Mouse (Mus musculus) neutrophil, adult 5-6 weeks (primary cell): ENCODE data around the gene D5Ertd579e. TPM values are rescaled to one million over a fixed set of nuclear protein-coding genes. Genes with fewer than 3 reads are reported as not detected.

Experiments
- ATAC-seq: fragments of 151-379, 151-347 bp; 2 replicates; pipeline ENCODE4 v1.8.0; 2017; ENCODE audit warnings: mild to moderate bottlenecking, moderate TSS enrichment; ENCODE audit not compliant: insufficient number of reproducible peaks, poor library complexity, low FRiP score, severe bottlenecking; ENCODE audit errors: extremely low read depth
- total RNA-seq: library from RNA; stranded (forward); fragments of 200-1000 nt; gene quantifications from 2 replicates; pipeline ENCODE4 v1.2.3, GENCODE M21; 2017

Gene D5Ertd579e
- total RNA-seq, 1 experiment from 2014 or later, result 40.4 TPM

DNA sequence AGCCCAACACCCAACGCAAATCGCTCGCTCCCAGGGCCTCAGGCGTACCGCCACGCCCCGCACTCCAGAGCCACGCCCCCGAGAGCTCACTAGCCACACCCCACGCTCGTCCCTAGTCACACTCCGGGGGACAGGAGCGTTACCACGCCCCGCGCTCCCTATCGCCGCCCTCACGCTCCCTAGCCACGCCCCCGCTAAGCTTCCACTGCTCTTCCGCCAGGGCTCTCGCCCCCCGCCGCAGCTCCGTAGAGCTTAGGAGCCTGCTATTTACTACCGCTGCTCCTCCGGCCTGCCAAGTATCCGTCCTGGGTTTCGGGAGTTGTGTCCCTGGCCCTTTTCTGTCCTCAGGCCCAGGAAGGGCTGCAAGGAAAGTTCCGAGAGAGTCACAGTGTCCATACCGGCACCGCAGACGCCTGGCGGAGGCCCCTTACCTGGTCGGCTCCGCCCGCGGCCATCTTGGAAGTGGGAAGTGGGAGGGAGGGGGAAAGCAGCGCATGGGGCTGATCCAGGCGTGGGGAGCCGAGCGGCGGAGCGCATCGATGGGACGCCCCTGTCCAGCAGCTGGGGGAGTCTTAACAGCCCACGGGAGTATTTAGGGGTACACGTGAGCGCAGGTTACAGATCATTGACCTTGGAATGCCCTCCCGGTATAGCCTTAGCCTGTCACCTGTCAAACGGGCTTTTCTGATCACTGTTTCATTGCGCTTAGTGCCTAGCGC lies 113.7 kb downstream of the D5Ertd579e start:
- peak; percentile 92 for ATAC-seq

DNA sequence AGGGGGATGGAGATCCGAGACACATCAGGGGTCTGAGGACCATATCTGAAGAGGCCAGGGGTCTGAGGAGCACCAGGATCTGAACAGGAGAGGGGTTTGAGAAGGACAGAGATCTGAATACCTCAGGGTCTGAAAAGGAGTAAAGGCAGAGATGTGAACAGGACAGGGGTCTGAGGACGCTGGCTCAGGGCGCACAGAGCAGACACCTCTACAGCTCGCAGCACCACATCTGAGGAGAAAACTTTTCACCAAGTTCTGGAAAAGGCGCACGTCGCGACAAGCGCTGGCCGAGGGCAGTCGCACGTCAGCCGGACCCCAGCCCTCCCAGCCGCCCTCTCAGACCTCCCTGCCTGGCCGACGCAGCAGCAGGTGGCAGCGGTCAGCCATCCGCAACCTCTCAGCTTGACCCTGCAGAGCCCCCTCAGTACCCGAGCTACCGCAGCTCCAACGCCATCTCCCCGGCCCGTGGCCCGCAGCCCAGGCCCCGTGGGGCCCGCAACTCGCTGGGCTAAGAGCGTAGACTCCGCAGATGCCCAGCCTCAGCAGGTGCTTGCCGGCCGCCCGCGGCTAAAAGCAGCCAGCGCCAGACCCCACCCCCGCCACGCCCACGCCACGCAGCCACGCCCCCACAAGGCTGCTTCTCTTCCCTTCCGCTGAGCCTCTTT lies 114.4 kb downstream of the D5Ertd579e start:
- ATAC-seq, result no peak

DNA sequence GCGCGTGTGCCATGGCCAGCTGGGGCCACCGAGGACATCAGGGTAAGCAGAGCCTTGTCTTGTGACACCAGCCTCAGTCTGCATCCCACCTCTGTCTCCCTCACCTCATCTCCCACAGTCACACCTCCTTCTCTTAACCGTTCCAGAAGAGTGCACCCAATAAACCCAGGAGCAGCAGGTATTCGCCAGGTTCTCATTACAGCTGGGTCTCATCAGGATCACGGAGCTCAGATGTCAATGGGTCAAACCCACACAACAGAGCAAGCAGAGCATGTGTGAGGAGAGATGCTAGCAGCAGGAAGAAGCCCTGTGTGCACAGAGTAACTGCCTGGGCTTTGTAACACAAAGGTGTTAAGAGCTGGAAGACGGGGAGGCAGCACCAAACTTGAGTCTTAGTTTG lies 115.9 kb downstream of the D5Ertd579e start:
- no peak for ATAC-seq

DNA sequence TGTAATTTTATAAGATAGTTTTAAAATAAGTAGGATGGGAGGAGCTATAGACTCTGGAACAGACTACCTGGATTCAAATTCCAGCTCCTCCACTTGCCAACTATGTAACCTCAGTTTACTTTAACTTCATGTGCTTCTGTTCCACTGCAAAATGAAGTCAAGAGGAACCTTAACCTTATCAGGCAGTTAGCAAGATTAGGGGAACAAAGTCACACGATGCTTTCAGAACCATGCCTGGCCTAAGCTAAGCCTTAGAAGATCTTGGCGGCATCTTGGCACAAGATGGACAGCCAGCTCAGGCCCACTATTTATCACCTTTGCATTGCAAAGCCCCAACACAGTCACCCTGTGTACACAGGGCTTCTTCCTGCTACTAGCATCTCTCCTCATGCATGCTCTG lies 116.8 kb downstream of the D5Ertd579e start:
- ATAC-seq, result no peak

- ATAC-seq, result no peak
Measured at GRCm38 (mm10) chr5:36576457-36576856, 119.4 kb downstream of the D5Ertd579e start.

- no peak for ATAC-seq
Measured at GRCm38 (mm10) chr5:36575745-36576144, 120.1 kb downstream of the D5Ertd579e start.

- ATAC-seq, result no peak
Measured at GRCm38 (mm10) chr5:36575227-36575626, 120.6 kb downstream of the D5Ertd579e start.

DNA sequence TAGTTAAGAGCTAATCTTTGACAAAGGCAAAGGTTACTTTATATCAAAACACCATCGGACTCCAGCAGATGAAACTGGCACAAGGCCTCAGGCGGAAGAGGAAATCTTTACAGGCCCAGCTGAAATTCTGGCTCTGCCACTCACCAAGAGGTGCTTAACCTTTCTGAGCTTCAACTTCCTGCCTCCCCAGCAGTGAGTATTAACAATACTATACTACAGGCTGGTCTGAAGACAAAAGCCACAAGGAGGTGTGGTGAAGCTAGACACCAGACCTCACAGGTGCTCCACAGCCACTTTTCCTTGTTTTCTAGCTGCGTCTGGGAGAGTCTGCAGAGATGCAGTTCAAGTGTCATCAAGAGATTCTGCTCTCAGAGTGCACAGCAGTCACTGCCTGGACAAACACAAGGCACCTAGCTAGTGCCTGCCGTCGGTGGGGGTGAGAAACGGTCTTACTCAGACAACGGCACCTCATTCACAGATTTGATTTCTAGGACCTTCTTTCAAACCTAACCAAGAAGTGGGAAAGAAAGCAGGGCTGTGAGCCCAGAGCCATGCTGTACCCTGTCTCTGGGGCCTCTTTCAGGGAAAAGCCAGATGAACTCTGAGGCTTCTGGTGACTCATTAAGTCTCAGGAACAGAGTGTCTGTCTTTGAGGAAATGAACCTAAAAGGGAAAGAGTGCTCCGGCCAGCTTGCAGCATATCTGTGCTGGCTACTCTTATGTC lies 121.5 kb downstream of the D5Ertd579e start:
- peak; percentile 17; the same call in 1 of the 2 replicates for ATAC-seq

GRCm38 (mm10) chr5:36573354-36573753 lies 122.5 kb downstream of the D5Ertd579e start:
- ATAC-seq, result no peak

- no peak for ATAC-seq
Measured at GRCm38 (mm10) chr5:36571371-36571770, 124.5 kb downstream of the D5Ertd579e start.

- ATAC-seq, result no peak
Measured at GRCm38 (mm10) chr5:36570546-36571245, 125.1 kb downstream of the D5Ertd579e start.

DNA sequence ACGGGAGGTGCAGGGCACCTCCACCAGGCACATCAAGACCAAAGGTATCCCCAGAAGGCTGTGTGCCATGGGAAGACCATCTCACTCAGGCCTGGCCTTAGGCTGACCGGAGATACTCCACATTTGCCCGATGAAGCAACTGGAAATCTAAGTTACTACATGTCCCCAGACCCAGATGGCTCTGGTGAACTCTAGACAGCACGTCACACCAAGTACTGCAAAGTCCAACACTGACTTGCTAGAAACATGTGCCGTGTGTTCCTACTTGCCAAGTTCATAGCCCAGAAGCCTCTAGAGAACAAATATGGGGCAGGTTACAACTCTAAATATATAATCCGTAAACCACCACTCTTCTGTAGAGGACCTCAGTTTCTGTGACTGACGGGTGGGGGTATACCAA lies 125.7 kb downstream of the D5Ertd579e start:
- no peak for ATAC-seq

DNA sequence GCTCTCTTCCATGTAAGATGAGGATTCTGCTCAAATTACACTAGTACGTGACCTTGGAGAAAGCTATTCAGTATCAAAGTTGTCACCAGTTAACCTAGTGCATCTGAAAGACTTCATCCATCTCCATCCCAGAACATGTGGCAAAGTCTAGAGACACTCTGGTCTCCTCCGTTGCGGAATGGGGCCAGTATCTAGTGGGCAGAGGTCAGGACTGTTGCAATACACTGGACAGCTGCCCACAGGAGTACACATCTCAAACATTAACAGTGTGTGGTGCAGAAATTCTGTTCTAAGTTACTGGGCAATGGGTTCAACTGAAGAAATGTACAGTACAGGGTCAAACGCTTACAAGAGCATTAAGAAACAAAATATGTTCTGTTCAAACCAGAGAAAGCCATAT lies 127.7 kb downstream of the D5Ertd579e start:
- ATAC-seq, result no peak

DNA sequence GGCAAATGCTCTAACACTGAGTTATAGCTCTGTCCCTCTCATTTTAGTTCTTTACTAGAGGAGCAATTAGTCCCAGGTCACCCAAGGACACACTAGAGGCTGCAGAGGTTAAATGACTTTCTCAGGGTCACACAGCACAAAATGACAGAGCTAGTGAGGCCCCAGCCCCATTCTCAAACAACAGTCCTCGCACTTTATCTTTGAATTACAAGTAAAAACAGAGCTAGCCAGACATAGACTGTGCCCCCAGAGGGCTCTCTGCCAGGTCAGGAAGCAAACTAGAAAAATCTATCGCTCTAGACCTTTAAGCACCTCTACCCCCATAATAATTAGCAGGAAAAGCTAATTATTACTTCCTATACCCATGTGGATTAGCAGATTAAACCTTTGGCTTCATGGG lies 128.2 kb downstream of the D5Ertd579e start:
- ATAC-seq, result no peak

- no peak for ATAC-seq
Measured at GRCm38 (mm10) chr5:36564530-36564929, 131.3 kb downstream of the D5Ertd579e start.

DNA sequence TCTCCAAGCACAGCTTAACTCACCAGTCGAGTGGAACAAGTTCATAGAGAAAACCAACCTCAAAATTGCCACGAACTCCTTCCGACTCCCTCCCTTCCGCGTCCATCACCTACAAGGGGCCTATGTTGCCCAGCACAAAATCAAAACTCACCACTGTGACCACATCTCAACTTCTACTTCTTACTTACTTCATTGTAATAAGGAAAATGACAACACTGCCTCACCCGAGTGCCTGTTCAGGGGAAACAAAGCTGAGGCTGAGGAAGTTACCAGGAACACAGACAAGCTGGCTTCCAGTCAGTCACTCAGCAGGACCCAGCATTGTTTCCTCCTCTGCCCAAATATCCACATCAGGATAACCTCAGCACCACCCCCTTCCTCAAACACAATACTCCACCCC lies 132.1 kb downstream of the D5Ertd579e start:
- ATAC-seq, result peak; percentile 33; the same call in 1 of the 2 replicates

DNA sequence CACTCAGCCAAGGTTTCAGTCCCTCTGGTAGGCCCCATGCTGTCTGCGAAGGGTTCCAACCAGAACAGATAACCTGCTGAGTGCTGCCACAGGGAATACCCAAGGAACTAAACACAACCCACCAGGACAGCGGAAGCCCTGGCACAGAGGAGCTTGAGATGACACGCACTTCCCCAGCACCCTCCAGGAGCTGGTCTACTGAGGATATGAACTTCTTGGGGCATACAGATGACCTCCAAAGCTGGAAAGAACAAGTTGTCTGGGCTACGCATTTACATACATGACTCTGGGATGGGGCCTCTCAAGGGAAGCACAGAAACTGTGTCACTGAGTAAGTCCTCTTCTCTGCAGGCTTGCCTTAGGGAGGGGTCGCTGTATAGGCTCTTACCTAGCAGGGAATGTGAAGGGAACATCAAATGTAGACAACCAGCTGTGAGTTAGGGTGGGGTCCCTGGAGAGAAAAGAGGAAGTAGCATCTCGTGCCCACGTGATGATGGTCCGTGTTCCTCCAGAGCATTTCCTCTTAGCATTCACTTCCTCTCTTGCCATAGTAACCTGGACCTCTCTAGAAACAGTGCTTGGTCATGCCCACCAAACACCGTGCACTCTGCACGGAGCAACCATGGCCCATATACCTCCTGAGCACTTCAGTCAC lies 132.9 kb downstream of the D5Ertd579e start:
- ATAC-seq, result peak; percentile 91

DNA sequence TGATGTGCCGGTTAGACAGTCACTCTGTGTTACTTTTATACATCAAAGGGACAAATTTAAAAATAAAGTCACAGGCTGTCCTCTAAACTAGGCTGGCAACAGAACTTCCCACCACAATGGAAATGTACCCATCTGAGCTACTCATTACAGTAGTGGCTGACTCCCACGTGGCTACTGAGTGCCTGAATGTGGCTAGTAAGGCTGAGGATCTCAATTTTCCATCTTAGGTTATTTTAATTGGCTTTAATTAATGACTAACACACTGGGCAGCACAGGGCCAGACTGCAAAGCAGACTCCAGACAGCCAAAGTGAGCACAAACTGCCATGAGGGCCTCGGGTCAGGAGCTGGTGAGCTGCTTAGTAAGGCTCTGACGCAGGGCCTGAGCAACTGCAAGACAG lies 134.3 kb downstream of the D5Ertd579e start:
- no peak for ATAC-seq

DNA sequence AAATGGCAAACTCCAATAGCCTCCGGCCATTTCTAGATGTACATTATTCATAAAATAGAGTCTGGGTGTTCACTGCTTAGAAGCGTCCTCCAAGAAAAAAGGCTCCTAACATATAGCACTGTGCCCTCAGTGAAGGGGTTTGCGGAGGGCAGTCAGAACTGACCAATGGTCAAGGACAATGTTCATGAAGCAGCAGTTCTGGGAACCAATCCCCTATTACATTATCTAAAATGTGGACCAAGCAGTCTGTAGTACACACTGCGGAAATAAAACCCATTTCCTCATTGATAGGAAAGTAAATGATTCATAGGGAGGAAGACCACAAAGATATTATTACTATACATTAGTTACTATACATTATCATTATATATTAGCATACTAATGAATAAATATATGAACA lies 135.3 kb downstream of the D5Ertd579e start:
- no peak for ATAC-seq
